In genomic region chr7:92874761-92875408, GRCm38 (mm10) we compare ENCODE assay signal across 8 mouse cellular contexts. TPM values are rescaled to one million over a fixed set of nuclear protein-coding genes. Genes with fewer than 3 reads are reported as not detected.
DNase-seq lines count a peak whose midpoint lies in the region; ATAC-seq and TF ChIP-seq lines count a peak whose summit lies in the region.

No protein-coding gene starts in this region.

- no peaks in the 10 kb centered on the region for H3K36me3 ChIP-seq in embryonic facial prominence, embryonic 13.5 days
- H3K36me3 ChIP-seq in heart, adult 2 months (ENCODE audit: control insufficient read depth, insufficient read depth, low read length): peaks cover 2% of the 10 kb centered on the region; the same call in 1 of the 2 replicates
- H3K36me3 ChIP-seq in limb, embryonic 13.5 days: no peaks in the 10 kb centered on the region
- no peaks in the 10 kb centered on the region for H3K36me3 ChIP-seq in midbrain, embryonic 16.5 days (ENCODE audit: control insufficient read depth, insufficient read depth, low read length)

- H3K27ac ChIP-seq in embryonic facial prominence, embryonic 13.5 days: peak overlapping the region; percentile 98
- H3K27ac ChIP-seq in heart, adult 2 months: peak overlapping the region; percentile 98
- peak overlapping the region; percentile 96 for H3K27ac ChIP-seq in limb, embryonic 13.5 days
- H3K27ac ChIP-seq in midbrain, embryonic 16.5 days (ENCODE audit: low read length): peak overlapping the region; percentile 97

- H3K27me3 ChIP-seq in embryonic facial prominence, embryonic 13.5 days: no peaks in the 10 kb centered on the region
- no peaks in the 10 kb centered on the region for H3K27me3 ChIP-seq in heart, adult 2 months (ENCODE audit: control insufficient read depth, insufficient read depth, low read length)
- H3K27me3 ChIP-seq in limb, embryonic 13.5 days: no peaks in the 10 kb centered on the region
- H3K27me3 ChIP-seq in midbrain, embryonic 16.5 days (ENCODE audit: control insufficient read depth, insufficient read depth, low read depth, low read length): no peaks in the 10 kb centered on the region

- peaks cover 13% of the 10 kb centered on the region for H3K4me1 ChIP-seq in embryonic facial prominence, embryonic 13.5 days
- 0 out of 2 replicates have a peak, but pooled peaks cover 2% of the 10 kb centered on the region for H3K4me1 ChIP-seq in heart, adult 2 months (ENCODE audit: control insufficient read depth, insufficient read depth, low read length)
- peaks cover 18% of the 10 kb centered on the region for H3K4me1 ChIP-seq in limb, embryonic 13.5 days
- H3K4me1 ChIP-seq in midbrain, embryonic 16.5 days (ENCODE audit: control insufficient read depth, insufficient read depth, low read length): peaks cover 14% of the 10 kb centered on the region

- WGBS in embryonic facial prominence, embryonic 13.5 days: under 1% methylated on average over 29 of the region's 29 CpGs
- under 1% methylated on average over 29 of the region's 29 CpGs for WGBS in heart, adult 2 months
- WGBS in limb, embryonic 13.5 days: under 1% methylated on average over 29 of the region's 29 CpGs
- under 1% methylated on average over 28 of the region's 29 CpGs for WGBS in midbrain, embryonic 16.5 days

- TF ChIP-seq CTCF in heart, adult 2 months (IDR thresholded peaks at IDR 0.05): no peak

- peak overlapping the region; percentile 69 for H3K4me3 ChIP-seq in embryonic facial prominence, embryonic 13.5 days
- H3K4me3 ChIP-seq in heart, adult 2 months: peak overlapping the region; percentile 87
- H3K4me3 ChIP-seq in limb, embryonic 13.5 days: peak overlapping the region; percentile 67
- peak overlapping the region; percentile 58 for H3K4me3 ChIP-seq in midbrain, embryonic 16.5 days (ENCODE audit: low read depth, low read length)

- TF ChIP-seq EP300 in heart, adult 2 months (IDR thresholded peaks at IDR 0.05; ENCODE audit: insufficient read depth, low read depth, low read length): 0 out of 2 replicates have a peak, but pooled peaks have one; percentile 35

- intact Hi-C loops in heart, adult 2 months (cut with DNase I): loop anchor here (1.0 to 5.0 kb wide), 4 partner anchors 18 to 220 kb away; no protein-coding TSS in a partner anchor

- H3K4me2 ChIP-seq in embryonic facial prominence, embryonic 13.5 days: peak overlapping the region; percentile 73
- H3K4me2 ChIP-seq in limb, embryonic 13.5 days (replicated peaks): peak overlapping the region; percentile 77
- peak overlapping the region; percentile 64 for H3K4me2 ChIP-seq in midbrain, embryonic 16.5 days (ENCODE audit: low read length)

- peak; percentile 83 for TF ChIP-seq POLR2A in heart, adult 2 months (IDR thresholded peaks at IDR 0.05; ENCODE audit: insufficient read depth, low read depth, low read length)

- peak; percentile 88 for ATAC-seq in embryonic facial prominence, embryonic 13.5 days (ENCODE audit: insufficient number of reproducible peaks, insufficient read depth, low FRiP score, low TSS enrichment, low read depth)
- peak; percentile 84 for ATAC-seq in limb, embryonic 13.5 days (ENCODE audit: low FRiP score, low read depth)
- ATAC-seq in midbrain, embryonic 16.5 days: peak; percentile 92

- H3K9me3 ChIP-seq in embryonic facial prominence, embryonic 13.5 days: no peaks in the 10 kb centered on the region
- no peaks in the 10 kb centered on the region for H3K9me3 ChIP-seq in limb, embryonic 13.5 days
- no peaks in the 10 kb centered on the region for H3K9me3 ChIP-seq in midbrain, embryonic 16.5 days (replicated peaks; ENCODE audit: control insufficient read depth, low read length, poor library complexity, severe bottlenecking)

- H3K79me2 ChIP-seq in heart, adult 2 months (replicated peaks; ENCODE audit: control insufficient read depth, insufficient read depth, low read length): no peaks in the 10 kb centered on the region

- peak; percentile 93 for DNase-seq in 3134 (ENCODE audit: extremely low read depth, insufficient read length, low spot score)
- peak; percentile 90 to 92 for DNase-seq in adrenal gland, postnatal 36 days
- peak; percentile 91 to 94 for DNase-seq in heart, adult 2 months
- DNase-seq in kidney, adult 8-10 months: peak; percentile 91 to 92
- peak; percentile 90 to 94 for DNase-seq in spleen, postnatal 10 days (ENCODE audit: low spot score in 2 of 2)

- peak overlapping the region; percentile 81 for H3K9ac ChIP-seq in embryonic facial prominence, embryonic 13.5 days
- H3K9ac ChIP-seq in heart, adult 2 months (ENCODE audit: low read depth, low read length): peak overlapping the region; percentile 82
- H3K9ac ChIP-seq in limb, embryonic 13.5 days: peak overlapping the region; percentile 81
- peak overlapping the region; percentile 82 for H3K9ac ChIP-seq in midbrain, embryonic 16.5 days (ENCODE audit: low read depth, low read length)

RNA-seq across cellular contexts. Expression of gene Prcp, which starts 0.6 kb away (rescaled TPM):
- 10 to 100 TPM; 12.9 to 13.8 TPM for total RNA-seq in adrenal gland, postnatal 36 days (2021)
- polyA plus RNA-seq in embryonic facial prominence, embryonic 13.5 days (2015; fragmentation: Nextera tagmentation; extraction: Ambion mirVana): 30.9 and 32.2 TPM in 2 replicates
- total RNA-seq in heart, adult 2 months (2021): 10 to 100 TPM; 10.1 to 10.2 TPM
- polyA plus RNA-seq in heart, adult 2 months (2012; rRNA removed): 13.2 and 18.8 TPM in 2 replicates
- 25.7 and 27.2 TPM in 2 replicates for polyA plus RNA-seq in limb, embryonic 13.5 days (2015; fragmentation: Nextera tagmentation; extraction: Ambion mirVana)
- polyA plus RNA-seq in midbrain, embryonic 16.5 days (2015; fragmentation: Nextera tagmentation; extraction: Ambion mirVana): 18.9 and 22.0 TPM in 2 replicates

RNA-seq across cellular contexts. Expression of gene Ddias, which starts 0.8 kb away (rescaled TPM):
- total RNA-seq in adrenal gland, postnatal 36 days (2021): 1 to 10 TPM in 1 of 2 experiments, under 1 TPM in 1; 0.76 to 1.2 TPM
- polyA plus RNA-seq in embryonic facial prominence, embryonic 13.5 days (2015; fragmentation: Nextera tagmentation; extraction: Ambion mirVana): 11.6 and 14.3 TPM in 2 replicates
- total RNA-seq in heart, adult 2 months (2021): under 1 TPM; 0.30 to 0.44 TPM
- polyA plus RNA-seq in heart, adult 2 months (2012; rRNA removed): 0.09 and 0.16 TPM in 2 replicates
- 13.0 and 14.0 TPM in 2 replicates for polyA plus RNA-seq in limb, embryonic 13.5 days (2015; fragmentation: Nextera tagmentation; extraction: Ambion mirVana)
- 3.1 and 4.7 TPM in 2 replicates for polyA plus RNA-seq in midbrain, embryonic 16.5 days (2015; fragmentation: Nextera tagmentation; extraction: Ambion mirVana)

Comparison
In these comparisons a context has a peak if more than half of its experiments do, and no peak if none do; other contexts are left out.
1. Peak in every context shown above with its lines: DNase-seq, ATAC-seq, H3K4me3 ChIP-seq and H3K27ac ChIP-seq.